Mouse (Mus musculus) lung, postnatal 0 days (tissue): ENCODE data around the gene Tex48.

Experiments used
- CTCF ChIP-seq: IDR thresholded peaks from 2 replicates; pipeline ENCODE4 v1.5.1; 2016; ENCODE audit warnings: antibody characterized with exemption, mild to moderate bottlenecking
- EP300 ChIP-seq: IDR thresholded peaks from 2 replicates; pipeline ENCODE4 v1.6.1; 2016; ENCODE audit warnings: antibody characterized with exemption, mild to moderate bottlenecking, control low read depth

DNA sequence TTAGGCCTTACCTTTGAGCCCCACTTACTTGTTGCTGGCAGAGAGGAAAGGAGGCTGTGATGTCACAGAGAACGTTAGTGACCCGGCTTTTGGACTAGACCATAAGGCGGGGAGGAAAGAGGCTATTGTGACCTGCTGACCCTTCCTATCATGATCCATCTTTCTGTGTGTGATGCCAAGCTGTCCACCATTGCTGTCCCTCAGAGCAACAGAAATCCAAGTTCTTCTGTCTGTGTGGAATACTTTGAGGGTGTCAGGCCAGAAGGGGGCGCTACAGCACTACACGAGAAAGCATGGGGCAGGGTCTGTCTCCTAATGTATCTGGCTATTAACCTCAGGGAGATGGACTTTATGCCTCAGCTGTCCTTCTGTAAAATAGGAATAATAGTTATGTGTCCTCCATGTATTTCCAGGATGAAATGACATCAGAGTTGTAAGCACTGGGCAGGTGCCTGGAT lies at the start of gene Tex48:
- peak; percentile 67 for TF ChIP-seq CTCF
- no peak for TF ChIP-seq EP300
